Mouse (Mus musculus): ENCODE results near the gene Asb6. TPM values are rescaled to one million over a fixed set of nuclear protein-coding genes. Genes with fewer than 3 reads are reported as not detected.

The Asb6 gene
- polyA plus RNA-seq, 1 experiment from 2014 or later: 27.1 TPM

- peaks cover 17% of the 10 kb centered on the region for H3K4me1 ChIP-seq (ENCODE audit: control insufficient read depth, insufficient read depth, low read length)
- no peaks in the 10 kb centered on the region for H3K36me3 ChIP-seq (ENCODE audit: control insufficient read depth, insufficient read depth, low read length)
- WGBS: 69% methylated on average over 3 of the region's 3 CpGs
- no peak for ATAC-seq (ENCODE audit: insufficient number of reproducible peaks, insufficient read depth, low FRiP score, low read depth)
- no peak overlapping the region for H3K27ac ChIP-seq (ENCODE audit: low read length)
- H3K4me2 ChIP-seq (replicated peaks; ENCODE audit: low read depth, low read length): no peak overlapping the region
- no peak overlapping the region for H3K4me3 ChIP-seq (ENCODE audit: low read depth, low read length)
- H3K9ac ChIP-seq (replicated peaks; ENCODE audit: low read depth, low read length): no peak overlapping the region
- no peaks in the 10 kb centered on the region for H3K9me3 ChIP-seq (ENCODE audit: control insufficient read depth, low read depth, low read length)
- 0 out of 2 replicates have a peak, but pooled peaks cover 4% of the 10 kb centered on the region for H3K27me3 ChIP-seq (ENCODE audit: control insufficient read depth, insufficient read depth, low read length)
Observed at GRCm38 (mm10) chr2:30799456-30799855, 30.7 kb downstream of the Asb6 start.

GRCm38 (mm10) chr2:30796382-30796781 lies 33.8 kb downstream of the Asb6 start:
- Histone ChIP-seq H3K4me2 (replicated peaks; ENCODE audit: low read depth, low read length) (peak overlapping the region; percentile 35), H3K9me3 (ENCODE audit: control insufficient read depth, low read depth, low read length) (no peaks in the 10 kb centered on the region), H3K27ac (ENCODE audit: low read length) (peak overlapping the region; percentile 22; the same call in 1 of the 2 replicates), H3K4me1 (ENCODE audit: control insufficient read depth, insufficient read depth, low read length) (peaks cover 20% of the 10 kb centered on the region), H3K4me3 (ENCODE audit: low read depth, low read length) (peak overlapping the region; percentile 14), H3K9ac (replicated peaks; ENCODE audit: low read depth, low read length) (no peak overlapping the region), H3K27me3 (ENCODE audit: control insufficient read depth, insufficient read depth, low read length) (no peaks in the 10 kb centered on the region), H3K36me3 (ENCODE audit: control insufficient read depth, insufficient read depth, low read length) (no peaks in the 10 kb centered on the region)
- peak; percentile 68 for ATAC-seq (ENCODE audit: insufficient number of reproducible peaks, insufficient read depth, low FRiP score, low read depth)
- WGBS: 8% methylated on average over 11 of the region's 11 CpGs

GRCm38 (mm10) chr2:30795889-30796275 lies 34.3 kb downstream of the Asb6 start:
- Histone ChIP-seq H3K9ac (replicated peaks; ENCODE audit: low read depth, low read length) (no peak overlapping the region), H3K27ac (ENCODE audit: low read length) (peak overlapping the region; percentile 22; the same call in 1 of the 2 replicates), H3K4me1 (ENCODE audit: control insufficient read depth, insufficient read depth, low read length) (peaks cover 17% of the 10 kb centered on the region), H3K4me3 (ENCODE audit: low read depth, low read length) (peak overlapping the region; percentile 14; the same call in 1 of the 2 replicates), H3K36me3 (ENCODE audit: control insufficient read depth, insufficient read depth, low read length) (no peaks in the 10 kb centered on the region), H3K4me2 (replicated peaks; ENCODE audit: low read depth, low read length) (peak overlapping the region; percentile 35; the same call in 1 of the 2 replicates), H3K9me3 (ENCODE audit: control insufficient read depth, low read depth, low read length) (no peaks in the 10 kb centered on the region), H3K27me3 (ENCODE audit: control insufficient read depth, insufficient read depth, low read length) (no peaks in the 10 kb centered on the region)
- no peak for ATAC-seq (ENCODE audit: insufficient number of reproducible peaks, insufficient read depth, low FRiP score, low read depth)
- 69% methylated on average over 5 of the region's 5 CpGs for WGBS

- 0 out of 2 replicates have a peak overlapping the region, but pooled peaks have one; percentile 28 for H3K4me3 ChIP-seq (ENCODE audit: low read depth, low read length)
- no peak overlapping the region for H3K27ac ChIP-seq (ENCODE audit: low read length)
- H3K27me3 ChIP-seq (ENCODE audit: control insufficient read depth, insufficient read depth, low read length): no peaks in the 10 kb centered on the region
- H3K9me3 ChIP-seq (ENCODE audit: control insufficient read depth, low read depth, low read length): no peaks in the 10 kb centered on the region
- 69% methylated on average over 7 of the region's 7 CpGs for WGBS
- no peak for ATAC-seq (ENCODE audit: insufficient number of reproducible peaks, insufficient read depth, low FRiP score, low read depth)
- H3K36me3 ChIP-seq (ENCODE audit: control insufficient read depth, insufficient read depth, low read length): no peaks in the 10 kb centered on the region
- peaks cover 15% of the 10 kb centered on the region for H3K4me1 ChIP-seq (ENCODE audit: control insufficient read depth, insufficient read depth, low read length)
- H3K4me2 ChIP-seq (replicated peaks; ENCODE audit: low read depth, low read length): peak overlapping the region; percentile 61; the same call in 1 of the 2 replicates
- H3K9ac ChIP-seq (replicated peaks; ENCODE audit: low read depth, low read length): no peak overlapping the region
Observed at GRCm38 (mm10) chr2:30795271-30795888, 34.8 kb downstream of the Asb6 start.

- H3K4me3 ChIP-seq (ENCODE audit: low read depth, low read length): peak overlapping the region; percentile 28
- ATAC-seq (ENCODE audit: insufficient number of reproducible peaks, insufficient read depth, low FRiP score, low read depth): peak; percentile 78
- 0 out of 2 replicates have a peak overlapping the region, but pooled peaks have one; percentile 29 for H3K9ac ChIP-seq (replicated peaks; ENCODE audit: low read depth, low read length)
- peak overlapping the region; percentile 61 for H3K4me2 ChIP-seq (replicated peaks; ENCODE audit: low read depth, low read length)
- H3K27ac ChIP-seq (ENCODE audit: low read length): peak overlapping the region; percentile 40
- H3K9me3 ChIP-seq (ENCODE audit: control insufficient read depth, low read depth, low read length): no peaks in the 10 kb centered on the region
- H3K4me1 ChIP-seq (ENCODE audit: control insufficient read depth, insufficient read depth, low read length): peaks cover 15% of the 10 kb centered on the region
- H3K36me3 ChIP-seq (ENCODE audit: control insufficient read depth, insufficient read depth, low read length): no peaks in the 10 kb centered on the region
- WGBS: 4% methylated on average over 48 of the region's 48 CpGs
- H3K27me3 ChIP-seq (ENCODE audit: control insufficient read depth, insufficient read depth, low read length): no peaks in the 10 kb centered on the region
Observed at GRCm38 (mm10) chr2:30794179-30795108, 35.7 kb downstream of the Asb6 start.

- Histone ChIP-seq H3K27me3 (ENCODE audit: control insufficient read depth, insufficient read depth, low read length) (no peaks in the 10 kb centered on the region), H3K27ac (ENCODE audit: low read length) (no peak overlapping the region), H3K9me3 (ENCODE audit: control insufficient read depth, low read depth, low read length) (no peaks in the 10 kb centered on the region), H3K4me2 (replicated peaks; ENCODE audit: low read depth, low read length) (no peak overlapping the region), H3K9ac (replicated peaks; ENCODE audit: low read depth, low read length) (no peak overlapping the region), H3K36me3 (ENCODE audit: control insufficient read depth, insufficient read depth, low read length) (no peaks in the 10 kb centered on the region), H3K4me1 (ENCODE audit: control insufficient read depth, insufficient read depth, low read length) (peaks cover 19% of the 10 kb centered on the region), H3K4me3 (ENCODE audit: low read depth, low read length) (no peak overlapping the region)
- no peak for ATAC-seq (ENCODE audit: insufficient number of reproducible peaks, insufficient read depth, low FRiP score, low read depth)
- 77% methylated on average over 7 of the region's 7 CpGs for WGBS
Observed at GRCm38 (mm10) chr2:30792061-30792460, 38.1 kb downstream of the Asb6 start.

- no peak for ATAC-seq (ENCODE audit: insufficient number of reproducible peaks, insufficient read depth, low FRiP score, low read depth)
- H3K4me1 ChIP-seq (ENCODE audit: control insufficient read depth, insufficient read depth, low read length): peaks cover 26% of the 10 kb centered on the region
- no peak overlapping the region for H3K4me2 ChIP-seq (replicated peaks; ENCODE audit: low read depth, low read length)
- H3K9ac ChIP-seq (replicated peaks; ENCODE audit: low read depth, low read length): no peak overlapping the region
- no peaks in the 10 kb centered on the region for H3K27me3 ChIP-seq (ENCODE audit: control insufficient read depth, insufficient read depth, low read length)
- 0 out of 2 replicates have a peak overlapping the region, but pooled peaks have one; percentile 15 for H3K27ac ChIP-seq (ENCODE audit: low read length)
- 55% methylated on average over 4 of the region's 4 CpGs for WGBS
- no peak overlapping the region for H3K4me3 ChIP-seq (ENCODE audit: low read depth, low read length)
- no peaks in the 10 kb centered on the region for H3K9me3 ChIP-seq (ENCODE audit: control insufficient read depth, low read depth, low read length)
- H3K36me3 ChIP-seq (ENCODE audit: control insufficient read depth, insufficient read depth, low read length): no peaks in the 10 kb centered on the region
Observed at GRCm38 (mm10) chr2:30787466-30787865, 42.7 kb downstream of the Asb6 start.
